In the genomic region with DNA sequence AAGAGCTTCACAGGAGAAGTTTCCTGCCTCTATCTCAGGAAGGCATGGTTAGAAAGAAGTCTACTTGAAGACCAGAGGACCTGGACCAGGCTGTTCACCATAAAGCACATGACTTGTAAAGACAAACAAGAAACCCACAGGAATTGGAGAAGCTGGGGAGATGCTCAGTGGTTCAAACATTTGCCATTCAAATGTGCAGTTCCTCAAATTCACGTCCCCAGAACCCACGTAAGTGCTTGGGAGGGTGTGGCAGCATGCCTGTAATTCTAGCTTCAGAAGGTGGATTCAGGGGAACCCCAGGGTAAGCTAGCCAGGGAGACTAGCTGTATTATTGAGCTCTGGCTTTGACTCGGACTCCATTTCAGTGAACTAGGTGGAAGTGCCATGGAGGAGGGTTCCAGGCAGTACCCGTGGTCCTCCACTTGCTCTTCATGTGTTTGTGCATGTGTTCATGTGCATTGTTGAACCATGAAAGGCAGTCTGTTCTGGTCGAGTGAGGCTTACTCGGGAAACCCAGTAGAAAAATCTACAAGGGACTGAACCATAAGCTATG, we compare ENCODE assay signal across 1 mouse cellular context.
TF ChIP-seq lines count a peak whose summit lies in the region.

No protein-coding gene starts in this region.

TF ChIP-seq in CH12.LX, 34 proteins besides CTCF, POLR2A, EP300 and RAD21:
- TF ChIP-seq IRF4 (IDR thresholded peaks at IDR 0.05; ENCODE audit: low read depth, low read length) (peak; percentile 52; the same call in 1 of the 2 replicates), ZNF384 (IDR thresholded peaks at IDR 0.05; ENCODE audit: low read depth, low read length) (no peak), USF1 (IDR thresholded peaks at IDR 0.05; ENCODE audit: low read depth, low read length) (no peak), HCFC1 (IDR thresholded peaks at IDR 0.05; ENCODE audit: low read depth, low read length) (peak; percentile 32; the same call in 1 of the 2 replicates), BHLHE40 (IDR thresholded peaks at IDR 0.05; ENCODE audit: low read depth, low read length) (peak; percentile 87), SMC3 (IDR thresholded peaks at IDR 0.05; ENCODE audit: low read depth, low read length) (peak; percentile 20; the same call in 1 of the 2 replicates), CHD2 (IDR thresholded peaks at IDR 0.05; ENCODE audit: low read length) (peak; percentile 63), MYC (IDR thresholded peaks at IDR 0.05; ENCODE audit: low read depth, low read length) (peak; percentile 85; the same call in 1 of the 2 replicates), MAX (IDR thresholded peaks at IDR 0.05; ENCODE audit: low read length) (peak; percentile 83), POLR2AphosphoS2 (IDR thresholded peaks at IDR 0.05; ENCODE audit: low read depth, low read length) (no peak), RCOR1 (conservative IDR thresholded peaks at IDR 0.05; ENCODE audit: low read depth, low read length) (peak; percentile 66; the same call in 1 of the 2 replicates), ETS1 (conservative IDR thresholded peaks at IDR 0.05; ENCODE audit: low read depth, low read length) (peak; percentile 78), JUND (conservative IDR thresholded peaks at IDR 0.05; ENCODE audit: low read depth, low read length) (0 out of 2 replicates have a peak, but pooled peaks have one; percentile 36), NELFE (IDR thresholded peaks at IDR 0.05; ENCODE audit: low read depth, low read length) (0 out of 2 replicates have a peak, but pooled peaks have one; percentile 42), E2F4 (IDR thresholded peaks at IDR 0.05; ENCODE audit: insufficient replicate concordance, low read depth, low read length) (0 out of 2 replicates have a peak, but pooled peaks have one; percentile 29), TCF12 (IDR thresholded peaks at IDR 0.05; ENCODE audit: low read depth, low read length) (peak; percentile 63; the same call in 1 of the 2 replicates), PAX5 (IDR thresholded peaks at IDR 0.05; ENCODE audit: low read length) (no peak), JUN (IDR thresholded peaks at IDR 0.05; ENCODE audit: insufficient read depth, low read depth, low read length) (no peak), ZMIZ1 (IDR thresholded peaks at IDR 0.05; ENCODE audit: low read depth, low read length) (peak; percentile 57; the same call in 1 of the 2 replicates), USF2 (conservative IDR thresholded peaks at IDR 0.05; ENCODE audit: low read depth, low read length) (no peak), ZC3H11A (IDR thresholded peaks at IDR 0.05; ENCODE audit: low read depth, low read length) (no peak), KAT2A (IDR thresholded peaks at IDR 0.05; ENCODE audit: insufficient replicate concordance, low read length) (no peak), SIN3A (IDR thresholded peaks at IDR 0.05; ENCODE audit: low read length) (peak; percentile 58), ELF1 (IDR thresholded peaks at IDR 0.05; ENCODE audit: low read depth, low read length) (peak; percentile 51), MAFK (IDR thresholded peaks at IDR 0.05; ENCODE audit: insufficient replicate concordance, low read length) (peak; percentile 56; the same call in 1 of the 2 replicates), NRF1 (IDR thresholded peaks at IDR 0.05; ENCODE audit: low read depth, low read length) (no peak), MAZ (IDR thresholded peaks at IDR 0.05; ENCODE audit: low read depth, low read length) (peak; percentile 67; the same call in 1 of the 2 replicates), UBTF (IDR thresholded peaks at IDR 0.05; ENCODE audit: low read depth, low read length) (no peak), GABPA (IDR thresholded peaks at IDR 0.05; ENCODE audit: insufficient replicate concordance, low read depth, low read length) (no peak), TBP (conservative IDR thresholded peaks at IDR 0.05; ENCODE audit: low read depth, low read length) (no peak), ZKSCAN1 (IDR thresholded peaks at IDR 0.05; ENCODE audit: borderline replicate concordance, low read depth, low read length) (no peak), CHD1 (IDR thresholded peaks at IDR 0.05; ENCODE audit: low read depth, low read length) (no peak), MEF2A (IDR thresholded peaks at IDR 0.05; ENCODE audit: borderline replicate concordance, low read depth, low read length) (peak; percentile 81), MXI1 (IDR thresholded peaks at IDR 0.05; ENCODE audit: low read depth, low read length) (peak; percentile 80; the same call in 1 of the 2 replicates)
